Mouse (Mus musculus) 416B (cell line): ENCODE data around the gene Tdrd7.

Source experiments
- DNase-seq: peaks from one replicate; pipeline ENCODE4 v3.0.0; 2011; ENCODE audit warnings: low read depth

Gene Tdrd7

GRCm38 (mm10) chr4:45964771-45965439, at the start of gene Tdrd7:
TSS of gene Tdrd7 (plus strand) at chr4:45965334.
- DNase-seq = no peak

GRCm38 (mm10) chr4:45917091-45917490, 48.0 kb upstream of the Tdrd7 start:
- no peak for DNase-seq

GRCm38 (mm10) chr4:45921663-45922435, 43.3 kb upstream of the Tdrd7 start:
- no peak for DNase-seq

- DNase-seq = no peak
Observed at GRCm38 (mm10) chr4:45924011-45924410, 41.1 kb upstream of the Tdrd7 start.

GRCm38 (mm10) chr4:45928561-45928960, 36.6 kb upstream of the Tdrd7 start:
- DNase-seq = no peak

- peak; percentile 55 for DNase-seq
Observed at GRCm38 (mm10) chr4:45941628-45942044, 23.5 kb upstream of the Tdrd7 start.

- DNase-seq = no peak
Observed at GRCm38 (mm10) chr4:45947729-45948128, 17.4 kb upstream of the Tdrd7 start.

GRCm38 (mm10) chr4:45949109-45949848, 15.9 kb upstream of the Tdrd7 start:
- DNase-seq = peak; percentile 84

- no peak for DNase-seq
Observed at GRCm38 (mm10) chr4:45951830-45952229, 13.3 kb upstream of the Tdrd7 start.

- DNase-seq = no peak
Observed at GRCm38 (mm10) chr4:45953025-45953919, 11.9 kb upstream of the Tdrd7 start.

GRCm38 (mm10) chr4:45955235-45955634, 9.9 kb upstream of the Tdrd7 start:
- no peak for DNase-seq

GRCm38 (mm10) chr4:45956131-45956530, 9.0 kb upstream of the Tdrd7 start:
- no peak for DNase-seq

GRCm38 (mm10) chr4:45956706-45957105, 8.4 kb upstream of the Tdrd7 start:
- DNase-seq = no peak

- no peak for DNase-seq
Observed at GRCm38 (mm10) chr4:45965737-45966447, 758 bp downstream of the Tdrd7 start.

GRCm38 (mm10) chr4:45966716-45967115, 1.6 kb downstream of the Tdrd7 start:
- no peak for DNase-seq

GRCm38 (mm10) chr4:45967479-45968341, 2.6 kb downstream of the Tdrd7 start:
- no peak for DNase-seq

- no peak for DNase-seq
Observed at GRCm38 (mm10) chr4:45969051-45969450, 3.9 kb downstream of the Tdrd7 start.

GRCm38 (mm10) chr4:45970048-45970560, 5.0 kb downstream of the Tdrd7 start:
- peak; percentile 21 for DNase-seq

GRCm38 (mm10) chr4:45971806-45972447, 6.8 kb downstream of the Tdrd7 start:
- peak; percentile 94 for DNase-seq
